In genomic region chr1:126737554-126738290, GRCm38 (mm10) we compare ENCODE assay signal across 8 mouse cellular contexts.
DNase-seq lines count a peak whose midpoint lies in the region; ATAC-seq and TF ChIP-seq lines count a peak whose summit lies in the region.

No protein-coding gene starts in this region.

- H3K4me3 ChIP-seq in cortical plate, adult 2 months (ENCODE audit: insufficient read depth, low read length) = peak overlapping the region; percentile 29
- H3K4me3 ChIP-seq in hindbrain, postnatal 0 days (ENCODE audit: low read length) = peak overlapping the region; percentile 36

- no peak overlapping the region for H3K27ac ChIP-seq in cortical plate, adult 2 months (ENCODE audit: insufficient read depth, low read length)
- peak overlapping the region; percentile 4; the same call in 1 of the 2 replicates for H3K27ac ChIP-seq in hindbrain, postnatal 0 days

- DNase-seq in adrenal gland, postnatal 25 days = peak; percentile 12
- peak; percentile 24 for DNase-seq in gastrocnemius, postnatal 25 days
- DNase-seq in hindbrain, postnatal 0 days (ENCODE audit: low spot score) = peak; percentile 70
- DNase-seq in left cerebral cortex, adult 18-20 months (ENCODE audit: low spot score in 2 of 2) = peak; percentile 7 to 24
- DNase-seq in lung, postnatal 10 days = peak; percentile 60
- peak; percentile 5 to 19 for DNase-seq in right cerebral cortex, postnatal 36 days (ENCODE audit: low spot score in 2 of 2)
- no peak for DNase-seq in thymus, postnatal 4 days

- TF ChIP-seq CTCF in cortical plate, adult 2 months (IDR thresholded peaks at IDR 0.05; ENCODE audit: extremely low read depth, insufficient read depth, low read length) = no peak
- TF ChIP-seq CTCF in hindbrain, postnatal 0 days (IDR thresholded peaks at IDR 0.05; ENCODE audit: low read depth) = no peak

- ATAC-seq in hindbrain, postnatal 0 days = peak; percentile 79; the same call in 1 of the 2 replicates

- peak overlapping the region; percentile 64 for H3K4me2 ChIP-seq in hindbrain, postnatal 0 days (ENCODE audit: low read depth, low read length)

- H3K27me3 ChIP-seq in hindbrain, postnatal 0 days (ENCODE audit: insufficient read depth, low read length) = no peaks in the 10 kb centered on the region

- no peak for TF ChIP-seq POLR2A in cortical plate, adult 2 months (IDR thresholded peaks at IDR 0.05; ENCODE audit: extremely low read depth, insufficient read depth, low read length)

- no peaks in the 10 kb centered on the region for H3K36me3 ChIP-seq in hindbrain, postnatal 0 days (ENCODE audit: insufficient read depth, low read length)

- no peaks in the 10 kb centered on the region for H3K9me3 ChIP-seq in hindbrain, postnatal 0 days (ENCODE audit: low read length)

- H3K4me1 ChIP-seq in cortical plate, adult 2 months (ENCODE audit: control insufficient read depth, insufficient read depth, low read length) = no peaks in the 10 kb centered on the region; the same call in 1 of the 2 replicates
- H3K4me1 ChIP-seq in hindbrain, postnatal 0 days (ENCODE audit: insufficient read depth, low read length) = 0 out of 2 replicates have a peak, but pooled peaks cover 5% of the 10 kb centered on the region

- H3K9ac ChIP-seq in hindbrain, postnatal 0 days (replicated peaks; ENCODE audit: low read length) = peak overlapping the region; percentile 40

- 4% methylated on average over 18 of the region's 18 CpGs for WGBS in hindbrain, postnatal 0 days
